ENCODE assay signal across 9 mouse cellular contexts in the genomic region with DNA sequence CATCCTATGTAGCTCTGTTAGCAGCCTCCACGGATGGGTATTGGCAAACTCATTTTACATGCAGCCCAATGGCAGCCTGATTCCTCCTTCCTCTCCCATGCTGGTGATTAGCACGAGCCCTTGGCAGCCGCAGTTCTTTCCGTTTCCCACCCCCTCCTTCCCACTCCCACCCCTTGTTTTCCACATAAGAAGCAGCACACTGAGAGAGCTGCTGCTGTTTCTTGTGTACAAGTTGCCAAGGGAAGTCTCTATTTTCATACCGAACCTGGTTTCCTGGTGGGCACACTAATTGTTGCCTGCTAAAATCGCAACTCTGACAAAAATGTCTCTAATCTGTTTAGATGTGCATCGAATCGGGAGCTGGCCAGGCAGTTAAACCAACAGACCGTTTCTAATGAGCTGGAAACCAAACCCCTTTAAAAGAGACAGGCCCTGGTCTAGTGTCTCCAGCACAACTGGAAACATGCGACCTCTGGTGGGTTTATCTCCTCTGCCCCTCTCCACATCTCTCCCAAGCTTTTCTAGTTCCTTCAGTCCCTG.
DNase-seq lines count a peak whose midpoint lies in the region; ATAC-seq lines count a peak whose summit lies in the region.
"Had no signal": no experiment of that assay in that cellular context is flagged by ENCODE, and none has a peak within 500 bp of the region (broad histone marks: within the 10 kb centered on the region; RNA-seq: fewer than 3 reads in every experiment).

No protein-coding gene starts in this region.

- H3K27me3 ChIP-seq in embryonic facial prominence, embryonic 13.5 days = no peaks in the 10 kb centered on the region; the same call in 1 of the 2 replicates
- no peaks in the 10 kb centered on the region for H3K27me3 ChIP-seq in kidney, embryonic 15.5 days
- H3K27me3 ChIP-seq in neural tube, embryonic 15.5 days (replicated peaks) = no peaks in the 10 kb centered on the region

- 0 out of 2 replicates have a peak, but pooled peaks have one; percentile 39 for ATAC-seq in embryonic facial prominence, embryonic 13.5 days (ENCODE audit: insufficient number of reproducible peaks, insufficient read depth, low FRiP score, low TSS enrichment, low read depth)
- peak; percentile 80 for ATAC-seq in kidney, embryonic 15.5 days (replicated peaks; ENCODE audit: low FRiP score)
- peak; percentile 65 for ATAC-seq in neural tube, embryonic 15.5 days (ENCODE audit: low FRiP score)

- no peaks in the 10 kb centered on the region for H3K9me3 ChIP-seq in embryonic facial prominence, embryonic 13.5 days
- H3K9me3 ChIP-seq in kidney, embryonic 15.5 days (replicated peaks) = no peaks in the 10 kb centered on the region
- no peaks in the 10 kb centered on the region for H3K9me3 ChIP-seq in neural tube, embryonic 15.5 days (replicated peaks)

- no peak overlapping the region for H3K4me3 ChIP-seq in embryonic facial prominence, embryonic 13.5 days
- H3K4me3 ChIP-seq in kidney, embryonic 15.5 days (replicated peaks) = peak overlapping the region; percentile 13; the same call in 1 of the 2 replicates
- H3K4me3 ChIP-seq in neural tube, embryonic 15.5 days (replicated peaks) = no peak overlapping the region

- DNase-seq in layer of hippocampus, adult 9-11 months = peak; percentile 52
- DNase-seq in layer of hippocampus, postnatal 25 days (ENCODE audit: extremely low spot score in 1 of 2, low spot score in 1 of 2) = no peak
- DNase-seq in gastrocnemius, adult 18-20 months (ENCODE audit: low spot score) = no peak
- no peak for DNase-seq in adrenal gland, postnatal 36 days
- DNase-seq in gastrocnemius, postnatal 4 days (ENCODE audit: low spot score in 2 of 2) = no peak
- DNase-seq: thymus, adult 18-20 months had no signal

- H3K4me1 ChIP-seq in embryonic facial prominence, embryonic 13.5 days = peaks cover 10% of the 10 kb centered on the region
- peaks cover 25% of the 10 kb centered on the region for H3K4me1 ChIP-seq in kidney, embryonic 15.5 days
- H3K4me1 ChIP-seq in neural tube, embryonic 15.5 days = peaks cover 19% of the 10 kb centered on the region

- H3K9ac ChIP-seq in embryonic facial prominence, embryonic 13.5 days = no peak overlapping the region
- H3K9ac ChIP-seq in kidney, embryonic 15.5 days = no peak overlapping the region
- H3K9ac ChIP-seq in neural tube, embryonic 15.5 days (replicated peaks) = no peak overlapping the region

- no peaks in the 10 kb centered on the region for H3K36me3 ChIP-seq in embryonic facial prominence, embryonic 13.5 days
- no peaks in the 10 kb centered on the region for H3K36me3 ChIP-seq in kidney, embryonic 15.5 days
- H3K36me3 ChIP-seq in neural tube, embryonic 15.5 days = no peaks in the 10 kb centered on the region

- H3K27ac ChIP-seq in embryonic facial prominence, embryonic 13.5 days = peak overlapping the region; percentile 36; the same call in 1 of the 2 replicates
- H3K27ac ChIP-seq in kidney, embryonic 15.5 days = peak overlapping the region; percentile 52; the same call in 1 of the 2 replicates
- peak overlapping the region; percentile 54 for H3K27ac ChIP-seq in neural tube, embryonic 15.5 days (replicated peaks)

- H3K4me2 ChIP-seq in embryonic facial prominence, embryonic 13.5 days = peak overlapping the region; percentile 39
- H3K4me2 ChIP-seq in kidney, embryonic 15.5 days = peak overlapping the region; percentile 49
- peak overlapping the region; percentile 43 for H3K4me2 ChIP-seq in neural tube, embryonic 15.5 days

- 13% methylated on average over 10 of the region's 10 CpGs for WGBS in embryonic facial prominence, embryonic 13.5 days
- WGBS in kidney, embryonic 15.5 days = 7% methylated on average over 10 of the region's 10 CpGs
- WGBS in neural tube, embryonic 15.5 days = 10% methylated on average over 10 of the region's 10 CpGs
